Mouse (Mus musculus): ENCODE measurements around the gene Dnajb1. TPM values are rescaled to one million over a fixed set of nuclear protein-coding genes. Genes with fewer than 3 reads are reported as not detected.
A peak's percentile ranks its signal among the peaks of the same experiment; 100 is the strongest.

Dnajb1 gene
- polyA plus RNA-seq, 1 experiment from 2014 or later, result 60.2 TPM

DNA sequence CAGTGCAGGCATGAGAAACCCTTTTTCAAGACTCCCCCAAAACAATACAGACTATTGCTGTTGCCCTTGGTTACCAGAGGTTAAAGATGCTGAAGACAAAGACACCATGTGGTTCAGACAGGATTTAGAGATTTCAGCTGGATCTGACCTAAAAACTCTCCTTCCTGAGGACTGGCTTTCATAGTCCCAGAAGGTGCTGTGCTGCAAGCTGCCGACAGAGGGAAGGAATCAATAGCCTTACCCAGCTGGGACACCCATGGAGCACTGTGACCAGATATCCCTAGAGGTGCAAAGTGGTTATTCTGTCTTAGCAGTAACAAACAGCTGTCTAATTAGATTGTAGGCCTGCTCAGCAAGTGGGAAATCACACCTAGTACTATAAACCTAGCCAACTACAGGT is 9.8 kb upstream of the Dnajb1 start:
- Histone ChIP-seq H3K4me3 (no peak overlapping the region), H3K9ac (no peak overlapping the region), H3K27ac (no peak overlapping the region), H3K4me2 (replicated peaks) (no peak overlapping the region), H3K9me3 (no peaks in the 10 kb centered on the region), H3K27me3 (replicated peaks) (no peaks in the 10 kb centered on the region), H3K4me1 (peaks cover 3% of the 10 kb centered on the region; the same call in 1 of the 2 replicates), H3K36me3 (no peaks in the 10 kb centered on the region)
- 0% methylated on average over 1 of the region's 1 CpGs for WGBS
- no peak for ATAC-seq (ENCODE audit: low FRiP score, low read depth)

DNA sequence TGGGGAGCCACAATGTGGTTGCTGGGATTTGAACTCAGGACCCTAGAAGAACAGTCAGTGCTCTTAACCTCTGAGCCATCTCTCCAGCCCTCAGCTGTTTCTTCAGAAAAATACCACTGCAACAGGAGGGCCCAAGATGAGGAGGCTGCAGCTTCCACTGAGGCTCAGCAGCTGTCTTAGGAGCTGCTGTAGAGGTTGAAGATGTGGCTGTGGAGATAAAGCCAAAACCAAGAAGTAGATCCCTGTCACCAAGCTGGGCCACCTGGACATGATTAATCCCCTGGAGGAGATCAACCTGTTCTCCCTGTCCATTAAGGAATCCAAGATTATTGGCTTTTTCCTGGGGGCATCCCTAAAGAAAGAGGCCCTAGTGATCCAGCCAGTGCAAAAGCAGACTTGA is 8.2 kb upstream of the Dnajb1 start:
- ATAC-seq (ENCODE audit: low FRiP score, low read depth), result no peak
- H3K27ac ChIP-seq, result no peak overlapping the region
- H3K27me3 ChIP-seq (replicated peaks), result no peaks in the 10 kb centered on the region
- no peak overlapping the region for H3K4me2 ChIP-seq (replicated peaks)
- H3K4me1 ChIP-seq, result no peaks in the 10 kb centered on the region
- no peak overlapping the region for H3K9ac ChIP-seq
- H3K9me3 ChIP-seq, result no peaks in the 10 kb centered on the region
- H3K4me3 ChIP-seq, result no peak overlapping the region
- no peaks in the 10 kb centered on the region for H3K36me3 ChIP-seq

DNA sequence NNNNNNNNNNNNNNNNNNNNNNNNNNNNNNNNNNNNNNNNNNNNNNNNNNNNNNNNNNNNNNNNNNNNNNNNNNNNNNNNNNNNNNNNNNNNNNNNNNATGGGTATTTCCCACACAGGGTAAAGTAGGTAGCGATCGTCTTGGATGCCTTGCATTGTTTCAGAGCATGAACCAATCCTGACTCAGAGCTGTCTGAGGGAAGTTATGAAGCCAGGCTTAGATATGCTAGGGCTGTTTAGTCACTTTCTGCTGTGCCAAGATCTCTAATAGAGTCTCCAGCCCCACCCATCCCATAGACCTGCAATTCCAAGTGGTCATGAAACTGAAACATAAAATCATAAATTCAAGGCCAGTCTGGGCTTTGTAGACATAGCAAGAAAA is 5.4 kb upstream of the Dnajb1 start:
- no peak overlapping the region for H3K9ac ChIP-seq
- ATAC-seq (ENCODE audit: low FRiP score, low read depth), result no peak

DNA sequence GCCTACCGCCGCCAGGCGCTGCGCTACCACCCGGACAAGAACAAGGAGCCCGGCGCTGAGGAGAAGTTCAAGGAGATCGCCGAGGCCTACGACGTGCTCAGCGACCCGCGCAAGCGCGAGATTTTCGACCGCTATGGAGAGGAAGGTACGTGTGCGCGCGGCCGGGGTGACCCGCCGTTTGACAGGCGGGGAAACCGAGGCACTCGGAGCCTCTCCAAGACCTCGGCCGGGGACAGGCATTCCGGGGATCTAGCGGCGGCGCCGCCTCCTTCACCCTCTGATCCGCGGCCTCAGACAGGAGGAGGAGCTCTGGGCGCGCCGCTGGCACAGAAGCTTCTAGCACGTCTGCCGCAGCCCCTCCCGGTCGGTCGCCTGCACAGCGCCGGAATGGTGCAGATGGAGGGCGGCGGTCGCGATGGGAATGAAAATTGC is 421 bp downstream of the Dnajb1 start:
- H3K27ac ChIP-seq, result peak overlapping the region; percentile 94
- peak overlapping the region; percentile 82 for H3K4me3 ChIP-seq
- no peaks in the 10 kb centered on the region for H3K27me3 ChIP-seq (replicated peaks)
- H3K9ac ChIP-seq, result peak overlapping the region; percentile 84
- WGBS, result under 1% methylated on average over 51 of the region's 51 CpGs
- peak overlapping the region; percentile 68 for H3K4me2 ChIP-seq (replicated peaks)
- peaks cover 36% of the 10 kb centered on the region for H3K36me3 ChIP-seq
- peaks cover 18% of the 10 kb centered on the region for H3K4me1 ChIP-seq
- H3K9me3 ChIP-seq, result no peaks in the 10 kb centered on the region
- ATAC-seq (ENCODE audit: low FRiP score, low read depth), result peak; percentile 77

More for the DNA sequence above, 5.4 kb upstream of the Dnajb1 start:
- H3K4me2 ChIP-seq (replicated peaks), result no peak overlapping the region
- H3K27me3 ChIP-seq (replicated peaks), result no peaks in the 10 kb centered on the region
- WGBS, result 86% methylated on average over 2 of the region's 2 CpGs
- H3K9me3 ChIP-seq, result no peaks in the 10 kb centered on the region
- H3K4me1 ChIP-seq, result peaks cover 8% of the 10 kb centered on the region
- H3K27ac ChIP-seq, result no peak overlapping the region
- H3K36me3 ChIP-seq, result no peaks in the 10 kb centered on the region
- H3K4me3 ChIP-seq, result no peak overlapping the region

DNA sequence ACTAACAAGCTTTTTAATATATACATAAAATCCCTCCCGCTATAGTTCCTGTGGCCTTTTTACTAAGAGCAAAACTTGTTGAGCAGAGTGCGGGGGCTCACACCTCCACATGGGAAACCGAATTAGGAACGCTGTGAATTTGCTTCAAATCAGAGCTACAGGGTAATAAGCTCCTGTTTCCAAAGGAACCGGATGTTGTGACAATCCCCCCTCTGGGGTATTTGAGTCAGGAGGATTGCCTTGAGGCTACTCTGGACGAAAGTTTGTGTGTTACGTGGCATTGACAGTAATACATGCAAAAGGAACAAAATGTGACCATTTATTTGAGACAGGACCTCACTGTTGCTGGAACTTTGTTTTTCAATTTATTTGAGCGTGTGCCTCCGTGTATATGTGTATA is 1.1 kb downstream of the Dnajb1 start:
- peaks cover 18% of the 10 kb centered on the region for H3K4me1 ChIP-seq
- 41% methylated on average over 9 of the region's 9 CpGs for WGBS
- peak overlapping the region; percentile 68 for H3K4me2 ChIP-seq (replicated peaks)

DNA sequence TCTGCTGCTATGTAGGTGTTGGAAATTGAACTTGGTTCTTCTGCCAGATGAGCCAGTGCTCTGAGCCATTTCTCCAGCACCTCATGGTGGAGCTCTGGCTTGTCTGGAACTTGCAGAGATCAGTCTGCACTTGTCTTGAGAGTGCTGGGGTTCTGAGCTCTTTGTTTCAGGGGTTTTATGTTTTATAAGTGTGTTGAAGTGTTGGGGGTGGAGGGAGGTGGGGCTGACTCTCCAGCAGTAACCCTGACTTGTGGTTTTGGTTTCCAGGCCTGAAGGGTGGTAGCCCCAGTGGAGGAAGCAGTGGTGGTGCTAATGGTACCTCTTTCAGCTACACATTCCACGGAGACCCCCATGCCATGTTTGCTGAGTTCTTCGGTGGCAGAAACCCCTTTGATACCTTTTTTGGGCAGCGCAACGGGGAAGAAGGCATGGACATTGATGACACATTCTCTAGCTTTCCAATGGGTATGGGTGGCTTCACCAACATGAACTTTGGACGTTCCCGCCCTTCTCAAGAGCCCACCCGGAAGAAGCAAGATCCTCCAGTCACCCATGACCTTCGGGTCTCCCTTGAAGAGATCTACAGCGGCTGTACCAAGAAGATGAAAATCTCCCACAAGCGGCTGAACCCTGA is 1.7 kb downstream of the Dnajb1 start:
- Histone ChIP-seq H3K4me1 (peaks cover 18% of the 10 kb centered on the region), H3K4me2 (replicated peaks) (peak overlapping the region; percentile 68), H3K27ac (no peak overlapping the region), H3K36me3 (peaks cover 44% of the 10 kb centered on the region), H3K27me3 (replicated peaks) (no peaks in the 10 kb centered on the region), H3K9ac (peak overlapping the region; percentile 84; the same call in 1 of the 2 replicates), H3K9me3 (no peaks in the 10 kb centered on the region), H3K4me3 (peak overlapping the region; percentile 82)
- ATAC-seq (ENCODE audit: low FRiP score, low read depth), result no peak
- 98% methylated on average over 10 of the region's 10 CpGs for WGBS

More for the DNA sequence above, 1.1 kb downstream of the Dnajb1 start:
- peak overlapping the region; percentile 82 for H3K4me3 ChIP-seq
- H3K9me3 ChIP-seq, result no peaks in the 10 kb centered on the region
- H3K27me3 ChIP-seq (replicated peaks), result no peaks in the 10 kb centered on the region
- ATAC-seq (ENCODE audit: low FRiP score, low read depth), result no peak
- peak overlapping the region; percentile 84 for H3K9ac ChIP-seq
- peaks cover 40% of the 10 kb centered on the region for H3K36me3 ChIP-seq
- H3K27ac ChIP-seq, result no peak overlapping the region

DNA sequence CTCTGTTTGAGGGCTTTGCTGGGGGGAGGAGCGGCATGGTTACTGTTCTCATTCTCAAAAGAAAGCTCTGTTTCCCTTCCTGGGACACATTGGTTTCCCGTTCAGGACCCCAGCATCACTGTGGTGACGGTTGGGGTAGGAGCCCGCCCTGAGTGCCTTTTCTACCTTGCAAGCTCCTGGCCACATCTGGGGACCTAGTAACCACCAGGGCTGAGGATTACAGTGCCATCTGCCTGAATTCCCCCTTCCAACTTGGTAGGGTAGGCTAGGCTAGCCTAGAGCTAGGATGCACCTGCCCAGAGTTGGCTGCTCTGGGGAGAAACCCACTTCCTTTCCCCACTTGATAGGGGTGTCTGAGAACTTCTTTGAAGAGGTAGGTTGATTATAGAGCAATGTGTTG is 3.9 kb downstream of the Dnajb1 start:
- no peaks in the 10 kb centered on the region for H3K9me3 ChIP-seq
- H3K36me3 ChIP-seq, result peaks cover 44% of the 10 kb centered on the region
- no peak overlapping the region for H3K27ac ChIP-seq
- ATAC-seq (ENCODE audit: low FRiP score, low read depth), result no peak
- WGBS, result 95% methylated on average over 4 of the region's 4 CpGs
- H3K9ac ChIP-seq, result no peak overlapping the region
- no peak overlapping the region for H3K4me3 ChIP-seq
- H3K4me2 ChIP-seq (replicated peaks), result no peak overlapping the region
- H3K27me3 ChIP-seq (replicated peaks), result no peaks in the 10 kb centered on the region
- H3K4me1 ChIP-seq, result peaks cover 16% of the 10 kb centered on the region

DNA sequence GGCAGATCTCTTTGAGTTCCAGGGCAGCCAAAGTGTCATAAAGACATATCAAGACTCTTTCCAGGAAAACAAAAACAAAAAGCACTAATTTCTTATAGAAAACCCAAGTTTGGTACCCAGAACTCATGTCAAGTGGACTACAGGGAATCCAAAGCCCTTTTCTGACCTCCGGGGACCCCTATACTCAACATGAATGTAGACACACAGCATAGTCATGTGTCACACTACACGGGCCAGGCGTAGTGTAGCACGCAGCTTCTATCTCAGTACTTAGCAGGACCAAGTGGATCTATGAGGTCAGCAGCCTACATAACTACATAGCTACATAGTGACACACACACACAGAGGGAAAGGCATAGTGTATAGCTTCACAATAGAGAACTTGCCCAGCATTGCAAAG is 5.7 kb downstream of the Dnajb1 start:
- H3K36me3 ChIP-seq, result peaks cover 44% of the 10 kb centered on the region
- no peaks in the 10 kb centered on the region for H3K9me3 ChIP-seq
- WGBS, result 94% methylated on average over 4 of the region's 4 CpGs
- peaks cover 10% of the 10 kb centered on the region for H3K4me1 ChIP-seq
- no peak overlapping the region for H3K27ac ChIP-seq
- H3K27me3 ChIP-seq (replicated peaks), result no peaks in the 10 kb centered on the region
- no peak overlapping the region for H3K4me2 ChIP-seq (replicated peaks)
- H3K4me3 ChIP-seq, result no peak overlapping the region
- ATAC-seq (ENCODE audit: low FRiP score, low read depth), result no peak
- H3K9ac ChIP-seq, result no peak overlapping the region

DNA sequence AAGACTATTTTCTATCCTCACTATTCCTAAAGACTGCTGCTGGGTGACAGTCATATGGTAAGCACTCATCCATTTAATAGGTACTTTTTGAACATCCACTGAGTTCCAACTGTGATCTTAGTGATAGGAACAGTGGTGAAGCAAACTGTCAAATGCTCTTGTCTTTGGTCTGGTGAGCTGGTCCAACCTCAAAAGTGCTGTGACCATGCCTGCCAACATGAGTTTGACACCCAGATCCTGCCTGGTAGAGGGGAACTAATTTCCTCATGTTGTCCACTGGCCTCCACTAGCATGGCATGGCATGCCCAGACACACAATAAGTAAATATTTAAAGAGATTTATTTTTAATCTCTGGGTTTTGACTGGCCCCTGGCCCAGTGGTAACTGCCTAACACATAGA is 8.6 kb downstream of the Dnajb1 start:
- no peak for ATAC-seq (ENCODE audit: low FRiP score, low read depth)
- H3K9ac ChIP-seq, result no peak overlapping the region
- no peaks in the 10 kb centered on the region for H3K9me3 ChIP-seq
- H3K27ac ChIP-seq, result no peak overlapping the region
- H3K27me3 ChIP-seq (replicated peaks), result no peaks in the 10 kb centered on the region
- peaks cover 24% of the 10 kb centered on the region for H3K36me3 ChIP-seq
- H3K4me1 ChIP-seq, result no peaks in the 10 kb centered on the region
- H3K4me2 ChIP-seq (replicated peaks), result no peak overlapping the region
- no peak overlapping the region for H3K4me3 ChIP-seq

DNA sequence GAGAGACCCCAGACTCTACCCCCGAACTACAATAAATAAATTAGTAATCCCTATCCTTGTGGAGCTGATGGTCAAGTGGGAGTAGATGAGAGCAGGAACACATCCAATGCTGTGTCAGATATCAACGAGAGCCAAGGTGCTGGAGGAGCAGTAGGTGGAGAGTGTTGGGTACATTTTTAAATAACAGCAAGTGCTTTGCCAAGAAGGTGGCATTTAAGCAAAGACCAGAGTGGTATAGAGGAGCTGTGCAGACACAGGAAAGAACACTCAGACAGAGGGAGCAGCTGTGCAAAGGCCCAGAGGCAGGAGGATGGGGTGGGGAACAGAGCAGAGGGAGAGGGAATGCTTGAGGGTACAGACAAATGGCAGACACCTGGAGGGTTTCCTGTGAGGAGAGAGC is 9.1 kb downstream of the Dnajb1 start:
- no peaks in the 10 kb centered on the region for H3K4me1 ChIP-seq
- no peak overlapping the region for H3K4me3 ChIP-seq
- no peak overlapping the region for H3K9ac ChIP-seq
- H3K4me2 ChIP-seq (replicated peaks), result no peak overlapping the region
- no peak for ATAC-seq (ENCODE audit: low FRiP score, low read depth)
- H3K36me3 ChIP-seq, result peaks cover 19% of the 10 kb centered on the region
- H3K27me3 ChIP-seq (replicated peaks), result no peaks in the 10 kb centered on the region
- H3K9me3 ChIP-seq, result no peaks in the 10 kb centered on the region
- WGBS, result 88% methylated on average over 2 of the region's 2 CpGs
- H3K27ac ChIP-seq, result no peak overlapping the region

DNA sequence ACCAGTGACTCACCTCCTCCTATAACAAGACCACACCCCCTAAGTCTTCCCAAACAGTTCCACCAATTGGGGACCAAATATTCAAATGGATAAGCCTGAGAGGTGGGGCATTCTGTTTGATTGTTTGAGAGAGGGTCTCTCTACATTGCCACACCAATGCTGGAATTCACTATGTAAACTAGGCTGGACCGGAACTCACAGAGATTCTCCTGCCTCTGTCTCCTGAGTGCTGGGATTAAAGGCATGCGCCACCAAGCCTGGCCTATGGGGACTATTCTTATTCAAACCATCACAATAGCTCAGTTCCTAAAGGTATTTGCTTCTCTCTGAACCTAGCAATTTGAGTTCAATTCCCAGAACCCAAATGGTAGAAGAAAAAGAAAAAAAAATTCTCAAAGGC is 10.6 kb downstream of the Dnajb1 start:
- Histone ChIP-seq H3K36me3 (peaks cover 8% of the 10 kb centered on the region; the same call in 1 of the 2 replicates), H3K4me3 (no peak overlapping the region), H3K27ac (no peak overlapping the region), H3K4me2 (replicated peaks) (no peak overlapping the region), H3K9me3 (no peaks in the 10 kb centered on the region), H3K4me1 (no peaks in the 10 kb centered on the region), H3K9ac (no peak overlapping the region), H3K27me3 (replicated peaks) (no peaks in the 10 kb centered on the region)
- 93% methylated on average over 2 of the region's 2 CpGs for WGBS
- no peak for ATAC-seq (ENCODE audit: low FRiP score, low read depth)

DNA sequence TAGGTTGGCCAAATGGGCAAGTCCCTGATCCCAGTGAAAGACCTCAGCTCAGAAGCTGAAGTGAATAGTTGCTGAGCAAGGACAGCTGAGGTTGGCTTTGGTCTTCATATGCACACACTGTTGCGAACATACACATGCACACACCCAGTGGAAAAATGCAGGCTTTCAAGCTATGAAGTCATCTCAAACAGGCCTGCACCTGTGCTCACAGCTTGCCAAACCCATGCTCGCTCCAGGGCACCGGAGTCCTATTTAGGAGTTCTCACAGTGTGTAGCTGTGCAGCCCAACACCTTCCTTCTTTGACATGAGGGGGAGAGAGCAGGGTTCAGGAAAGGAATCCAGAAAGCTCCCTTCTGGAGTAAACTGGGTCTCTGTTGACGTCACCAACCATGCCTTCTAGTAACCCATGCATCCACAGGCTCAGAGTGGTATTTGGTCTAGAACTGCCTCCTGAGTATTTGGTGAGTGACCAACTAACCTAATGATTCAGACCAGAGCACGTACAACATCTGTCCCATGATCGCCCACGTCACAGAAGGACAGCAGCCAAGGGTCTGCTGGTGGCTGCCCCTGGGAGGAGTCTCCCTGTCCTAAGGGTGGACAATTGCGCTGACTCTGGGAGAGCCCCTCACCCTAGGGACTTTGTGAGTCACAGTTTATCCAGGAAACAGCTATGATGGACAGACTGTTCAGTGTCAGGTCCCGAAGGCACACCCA is 11.7 kb downstream of the Dnajb1 start:
- no peaks in the 10 kb centered on the region for H3K27me3 ChIP-seq (replicated peaks)
- H3K9me3 ChIP-seq, result no peaks in the 10 kb centered on the region
- no peak overlapping the region for H3K27ac ChIP-seq
- no peak overlapping the region for H3K9ac ChIP-seq
- no peaks in the 10 kb centered on the region for H3K4me1 ChIP-seq
- H3K36me3 ChIP-seq, result no peaks in the 10 kb centered on the region
- no peak for ATAC-seq (ENCODE audit: low FRiP score, low read depth)
- H3K4me3 ChIP-seq, result no peak overlapping the region
- H3K4me2 ChIP-seq (replicated peaks), result no peak overlapping the region
- 89% methylated on average over 9 of the region's 9 CpGs for WGBS
